Mouse (Mus musculus) WW6 (cell line): ENCODE results near the gene Gpr61.

Source experiments
- DNase-seq: peaks from one replicate; pipeline ENCODE4 v3.0.0-alpha.2; 2013; ENCODE audit warnings: low read depth, low spot score

Gene Gpr61

GRCm38 (mm10) chr3:108129804-108130203, 24.9 kb downstream of the Gpr61 start:
- no peak for DNase-seq

- DNase-seq, result no peak
These were observed 25.3 kb downstream of the Gpr61 start for GRCm38 (mm10) chr3:108129367-108129766.

DNA sequence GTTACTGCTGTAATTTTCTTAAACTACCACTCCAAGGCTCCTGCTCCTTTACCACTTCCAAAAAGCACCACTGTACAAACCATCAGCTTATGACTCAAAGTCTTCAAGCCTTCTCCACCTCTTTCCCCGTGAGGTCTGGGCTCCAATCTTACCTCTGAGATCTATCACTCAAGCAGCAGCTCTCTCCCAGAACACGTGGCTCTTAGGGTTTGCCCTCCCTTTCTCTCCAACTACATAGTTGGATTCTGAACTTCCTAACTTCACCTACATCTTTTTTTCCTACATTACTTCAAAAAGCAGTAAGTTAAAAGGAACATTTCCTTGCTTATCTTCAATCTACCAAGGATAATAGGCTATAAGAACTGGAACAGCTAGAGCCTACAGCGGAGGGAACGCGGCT, 26.2 kb downstream of the Gpr61 start:
- no peak for DNase-seq

GRCm38 (mm10) chr3:108126327-108126726, 28.4 kb downstream of the Gpr61 start:
- DNase-seq, result no peak

DNA sequence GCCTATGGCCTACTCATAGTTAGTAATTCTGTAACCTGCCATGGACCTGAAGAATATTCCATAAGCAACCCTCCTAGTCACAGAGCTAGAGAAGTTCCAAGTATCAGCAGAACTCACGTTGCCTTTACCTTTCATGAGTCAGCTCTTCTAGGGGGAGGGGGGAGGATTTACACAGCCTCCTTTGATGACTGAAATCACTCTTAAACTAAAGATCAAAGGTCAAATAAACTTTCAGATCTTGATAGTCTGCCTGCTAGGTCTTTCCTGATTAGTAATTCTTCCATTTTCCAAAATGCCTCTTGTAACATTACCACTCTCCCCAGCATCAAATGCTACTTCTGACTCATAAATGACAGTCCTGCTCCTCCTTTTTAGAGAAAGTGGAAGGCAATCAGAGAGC, 30.6 kb downstream of the Gpr61 start:
- DNase-seq, result no peak

DNA sequence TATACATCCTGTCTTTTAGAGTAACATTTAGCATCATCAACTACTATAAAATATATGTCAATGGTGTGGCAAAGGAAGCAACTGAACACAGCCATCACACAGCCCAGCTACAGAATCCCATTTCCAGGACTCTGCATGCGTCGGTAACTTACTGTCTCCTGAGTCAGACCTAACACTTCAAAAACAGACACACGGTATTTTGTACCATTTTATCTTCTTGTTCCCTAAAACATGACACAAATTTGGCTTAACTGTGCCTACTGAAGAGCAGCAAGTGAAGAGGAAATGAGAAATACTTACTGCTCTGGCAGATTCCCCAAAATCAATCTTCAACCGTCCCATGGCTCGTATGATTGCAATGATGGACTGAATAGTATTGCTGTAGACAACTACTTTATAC, 31.4 kb downstream of the Gpr61 start:
- no peak for DNase-seq

- DNase-seq, result no peak
These were observed 33.6 kb downstream of the Gpr61 start for GRCm38 (mm10) chr3:108121101-108121500.

- DNase-seq, result no peak
These were observed 37.2 kb downstream of the Gpr61 start for GRCm38 (mm10) chr3:108117465-108117864.

GRCm38 (mm10) chr3:108113591-108114289, 40.9 kb downstream of the Gpr61 start:
- no peak for DNase-seq

DNA sequence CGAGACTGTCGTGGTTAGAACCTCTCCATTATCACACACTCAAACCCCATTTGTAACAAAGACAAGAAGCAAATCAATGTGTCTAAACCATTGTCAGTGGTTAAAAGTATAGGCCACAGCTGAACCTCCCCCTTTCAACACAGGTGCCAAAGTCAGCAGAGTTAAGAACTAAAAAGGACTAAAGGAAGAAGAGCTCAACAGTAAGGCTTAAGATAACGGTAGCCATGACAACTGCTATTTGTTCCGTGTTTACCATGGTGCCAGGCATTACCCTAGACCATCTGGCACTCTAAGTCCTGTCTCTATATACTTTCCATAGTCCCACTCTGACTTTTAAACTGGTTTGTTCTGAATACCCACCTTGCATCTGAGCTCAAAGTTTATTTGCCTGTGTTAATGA, 42.0 kb downstream of the Gpr61 start:
- no peak for DNase-seq

DNA sequence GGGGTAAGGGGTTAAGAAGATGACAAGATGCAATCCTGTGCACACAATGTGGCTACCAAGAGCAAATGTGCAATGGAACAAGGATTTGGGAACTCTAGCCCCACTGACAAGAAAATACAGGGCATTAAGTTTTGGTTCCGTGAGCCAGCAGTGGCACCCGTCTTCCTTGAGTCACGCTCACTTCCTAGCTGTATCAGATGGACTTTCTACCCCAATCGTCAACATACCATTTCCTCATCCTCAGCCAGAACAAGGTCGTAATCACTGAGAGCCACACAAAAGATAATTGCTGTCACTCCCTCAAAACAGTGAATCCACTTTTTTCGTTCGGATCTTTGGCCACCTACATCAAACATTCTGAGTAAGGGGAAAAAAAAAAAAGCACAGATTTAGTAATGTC, 42.4 kb downstream of the Gpr61 start:
- DNase-seq, result no peak

GRCm38 (mm10) chr3:108111320-108111719, 43.4 kb downstream of the Gpr61 start:
- DNase-seq, result no peak

- no peak for DNase-seq
These were observed 49.4 kb downstream of the Gpr61 start for GRCm38 (mm10) chr3:108105281-108105680.

- DNase-seq, result no peak
These were observed 52.6 kb downstream of the Gpr61 start for GRCm38 (mm10) chr3:108102075-108102474.

DNA sequence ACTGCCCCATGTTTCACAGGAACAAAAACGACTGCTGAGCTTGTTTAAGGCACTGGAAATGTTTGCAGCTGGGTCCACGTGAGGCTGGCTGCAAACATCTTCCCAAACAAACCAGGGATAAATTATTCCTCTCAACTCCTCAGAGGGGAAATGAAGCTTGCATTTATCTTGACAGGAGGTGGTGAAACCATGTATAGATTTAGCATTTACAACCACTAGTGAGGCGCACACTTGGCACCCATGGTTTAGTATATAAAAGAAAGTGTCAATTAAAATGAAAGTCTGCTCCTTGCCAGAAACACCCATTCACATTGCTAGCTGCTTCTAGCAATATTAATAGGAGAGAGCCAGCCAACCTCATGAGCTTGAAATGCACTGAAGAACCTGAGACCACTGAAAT, 53.1 kb downstream of the Gpr61 start:
- no peak for DNase-seq
